Mouse (Mus musculus): Measurements from ENCODE around the gene Tenm4. TPM values are rescaled to one million over a fixed set of nuclear protein-coding genes. Genes with fewer than 3 reads are reported as not detected.

Gene Tenm4
- polyA plus RNA-seq, 1 experiment from 2014 or later: 49.7 TPM

- Histone ChIP-seq H3K27me3 (replicated peaks) (no peaks in the 10 kb centered on the region), H3K36me3 (no peaks in the 10 kb centered on the region), H3K27ac (replicated peaks) (no peak overlapping the region), H3K4me2 (no peak overlapping the region), H3K4me1 (peaks cover 8% of the 10 kb centered on the region; the same call in 1 of the 2 replicates), H3K4me3 (replicated peaks) (no peak overlapping the region), H3K9me3 (replicated peaks) (no peaks in the 10 kb centered on the region), H3K9ac (replicated peaks) (no peak overlapping the region)
- no peak for ATAC-seq (ENCODE audit: low FRiP score)
- WGBS: 50% methylated on average over 2 of the region's 2 CpGs
Measured at GRCm38 (mm10) chr7:96303963-96304362, 132.9 kb downstream of the Tenm4 start.

GRCm38 (mm10) chr7:96305382-96305935, 134.4 kb downstream of the Tenm4 start:
- no peak overlapping the region for H3K9ac ChIP-seq (replicated peaks)
- no peaks in the 10 kb centered on the region for H3K36me3 ChIP-seq
- no peak overlapping the region for H3K4me3 ChIP-seq (replicated peaks)
- WGBS: 43% methylated on average over 5 of the region's 5 CpGs
- H3K4me1 ChIP-seq: peaks cover 8% of the 10 kb centered on the region; the same call in 1 of the 2 replicates
- no peak for ATAC-seq (ENCODE audit: low FRiP score)
- no peaks in the 10 kb centered on the region for H3K9me3 ChIP-seq (replicated peaks)
- no peak overlapping the region for H3K27ac ChIP-seq (replicated peaks)
- H3K4me2 ChIP-seq: no peak overlapping the region
- no peaks in the 10 kb centered on the region for H3K27me3 ChIP-seq (replicated peaks)

DNA sequence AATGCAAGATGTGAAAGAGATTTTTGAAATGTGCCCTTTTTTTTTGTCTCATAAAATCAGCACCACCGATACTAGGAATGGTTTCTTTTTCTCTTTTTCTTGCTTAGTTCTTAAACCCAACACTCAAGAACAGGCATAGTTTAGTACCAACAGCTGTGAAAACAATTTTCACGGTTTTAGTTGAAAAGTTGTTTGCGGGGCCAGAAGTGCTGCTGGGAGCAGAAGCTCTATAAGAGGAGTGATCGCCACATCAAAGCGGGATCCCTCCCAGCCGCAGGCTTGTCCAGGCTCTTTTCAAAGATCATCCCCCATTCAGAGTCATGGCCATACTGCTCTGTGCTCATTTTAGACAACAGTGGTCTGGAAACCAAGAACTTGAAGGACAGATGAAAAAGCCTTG, 137.1 kb downstream of the Tenm4 start:
- no peak for ATAC-seq (ENCODE audit: low FRiP score)
- Histone ChIP-seq H3K4me1 (peaks cover 6% of the 10 kb centered on the region; the same call in 1 of the 2 replicates), H3K27me3 (replicated peaks) (no peaks in the 10 kb centered on the region), H3K9ac (replicated peaks) (no peak overlapping the region), H3K4me2 (no peak overlapping the region), H3K9me3 (replicated peaks) (no peaks in the 10 kb centered on the region), H3K4me3 (replicated peaks) (no peak overlapping the region), H3K36me3 (no peaks in the 10 kb centered on the region), H3K27ac (replicated peaks) (no peak overlapping the region)
- 72% methylated on average over 6 of the region's 6 CpGs for WGBS

GRCm38 (mm10) chr7:96329343-96329742, 158.3 kb downstream of the Tenm4 start:
- ATAC-seq (ENCODE audit: low FRiP score): no peak
- 89% methylated on average over 4 of the region's 4 CpGs for WGBS

GRCm38 (mm10) chr7:96331186-96331585, 160.1 kb downstream of the Tenm4 start:
- Histone ChIP-seq H3K4me1 (no peaks in the 10 kb centered on the region), H3K36me3 (no peaks in the 10 kb centered on the region), H3K9ac (replicated peaks) (no peak overlapping the region), H3K4me3 (replicated peaks) (no peak overlapping the region), H3K9me3 (replicated peaks) (no peaks in the 10 kb centered on the region), H3K27me3 (replicated peaks) (no peaks in the 10 kb centered on the region), H3K4me2 (no peak overlapping the region), H3K27ac (replicated peaks) (no peak overlapping the region)
- ATAC-seq (ENCODE audit: low FRiP score): no peak
- WGBS: 20% methylated on average over 1 of the region's 1 CpGs

More at GRCm38 (mm10) chr7:96329343-96329742, 158.3 kb downstream of the Tenm4 start:
- H3K4me3 ChIP-seq (replicated peaks): no peak overlapping the region
- no peak overlapping the region for H3K27ac ChIP-seq (replicated peaks)
- H3K9me3 ChIP-seq (replicated peaks): 0 out of 2 replicates have a peak, but pooled peaks cover 3% of the 10 kb centered on the region
- no peak overlapping the region for H3K4me2 ChIP-seq
- H3K9ac ChIP-seq (replicated peaks): no peak overlapping the region
- peaks cover 7% of the 10 kb centered on the region for H3K36me3 ChIP-seq
- H3K27me3 ChIP-seq (replicated peaks): no peaks in the 10 kb centered on the region
- H3K4me1 ChIP-seq: no peaks in the 10 kb centered on the region

- 44% methylated on average over 2 of the region's 2 CpGs for WGBS
- Histone ChIP-seq H3K36me3 (no peaks in the 10 kb centered on the region), H3K27ac (replicated peaks) (no peak overlapping the region)
Measured at GRCm38 (mm10) chr7:96334361-96334760, 163.3 kb downstream of the Tenm4 start.

GRCm38 (mm10) chr7:96336376-96336775, 165.3 kb downstream of the Tenm4 start:
- H3K4me1 ChIP-seq: peaks cover 13% of the 10 kb centered on the region
- H3K36me3 ChIP-seq: no peaks in the 10 kb centered on the region
- no peak overlapping the region for H3K4me3 ChIP-seq (replicated peaks)
- H3K27ac ChIP-seq (replicated peaks): no peak overlapping the region
- no peak overlapping the region for H3K9ac ChIP-seq (replicated peaks)
- no peak overlapping the region for H3K4me2 ChIP-seq
- no peaks in the 10 kb centered on the region for H3K27me3 ChIP-seq (replicated peaks)
- no peak for ATAC-seq (ENCODE audit: low FRiP score)
- H3K9me3 ChIP-seq (replicated peaks): no peaks in the 10 kb centered on the region

More at GRCm38 (mm10) chr7:96334361-96334760, 163.3 kb downstream of the Tenm4 start:
- Histone ChIP-seq H3K4me1 (peaks cover 5% of the 10 kb centered on the region), H3K9me3 (replicated peaks) (no peaks in the 10 kb centered on the region), H3K4me2 (no peak overlapping the region), H3K9ac (replicated peaks) (no peak overlapping the region), H3K4me3 (replicated peaks) (no peak overlapping the region), H3K27me3 (replicated peaks) (no peaks in the 10 kb centered on the region)
- ATAC-seq (ENCODE audit: low FRiP score): no peak

GRCm38 (mm10) chr7:96340826-96341225, 169.8 kb downstream of the Tenm4 start:
- Histone ChIP-seq H3K4me3 (replicated peaks) (no peak overlapping the region), H3K4me2 (no peak overlapping the region), H3K4me1 (peaks cover 13% of the 10 kb centered on the region), H3K27ac (replicated peaks) (no peak overlapping the region), H3K9ac (replicated peaks) (no peak overlapping the region), H3K36me3 (no peaks in the 10 kb centered on the region), H3K27me3 (replicated peaks) (no peaks in the 10 kb centered on the region), H3K9me3 (replicated peaks) (no peaks in the 10 kb centered on the region)
- no peak for ATAC-seq (ENCODE audit: low FRiP score)
- WGBS: 60% methylated on average over 5 of the region's 5 CpGs

GRCm38 (mm10) chr7:96341479-96341878, 170.4 kb downstream of the Tenm4 start:
- Histone ChIP-seq H3K4me3 (replicated peaks) (no peak overlapping the region), H3K27ac (replicated peaks) (no peak overlapping the region), H3K4me2 (no peak overlapping the region), H3K9me3 (replicated peaks) (no peaks in the 10 kb centered on the region), H3K4me1 (peaks cover 13% of the 10 kb centered on the region), H3K27me3 (replicated peaks) (no peaks in the 10 kb centered on the region), H3K9ac (replicated peaks) (no peak overlapping the region), H3K36me3 (no peaks in the 10 kb centered on the region)
- WGBS: 88% methylated on average over 2 of the region's 2 CpGs
- no peak for ATAC-seq (ENCODE audit: low FRiP score)

DNA sequence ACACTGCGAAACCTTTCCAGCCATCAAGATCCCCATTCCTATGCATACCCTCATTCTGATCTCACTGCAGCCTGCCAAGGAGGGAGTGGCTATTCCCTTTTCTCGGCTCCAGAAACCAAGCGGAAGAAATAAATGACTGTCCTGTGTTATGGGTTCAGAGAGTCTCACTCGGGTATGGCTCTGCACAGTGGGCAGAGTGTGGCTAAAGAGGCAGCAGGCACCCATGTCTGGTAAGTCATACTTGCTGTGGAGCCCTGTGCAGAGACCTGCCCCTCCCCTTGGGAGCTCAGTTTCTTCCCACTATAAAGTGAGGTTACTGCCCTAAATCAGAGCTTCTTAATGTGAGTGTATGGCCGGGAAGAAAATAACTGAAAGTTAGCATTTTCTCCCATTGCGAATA, 171.9 kb downstream of the Tenm4 start:
- H3K4me3 ChIP-seq (replicated peaks): no peak overlapping the region
- no peak overlapping the region for H3K4me2 ChIP-seq
- no peaks in the 10 kb centered on the region for H3K36me3 ChIP-seq
- ATAC-seq (ENCODE audit: low FRiP score): peak; percentile 53; the same call in 1 of the 2 replicates
- no peaks in the 10 kb centered on the region for H3K9me3 ChIP-seq (replicated peaks)
- H3K27ac ChIP-seq (replicated peaks): no peak overlapping the region
- peaks cover 13% of the 10 kb centered on the region; the same call in 1 of the 2 replicates for H3K4me1 ChIP-seq
- no peaks in the 10 kb centered on the region for H3K27me3 ChIP-seq (replicated peaks)
- WGBS: 64% methylated on average over 6 of the region's 6 CpGs
- H3K9ac ChIP-seq (replicated peaks): no peak overlapping the region

DNA sequence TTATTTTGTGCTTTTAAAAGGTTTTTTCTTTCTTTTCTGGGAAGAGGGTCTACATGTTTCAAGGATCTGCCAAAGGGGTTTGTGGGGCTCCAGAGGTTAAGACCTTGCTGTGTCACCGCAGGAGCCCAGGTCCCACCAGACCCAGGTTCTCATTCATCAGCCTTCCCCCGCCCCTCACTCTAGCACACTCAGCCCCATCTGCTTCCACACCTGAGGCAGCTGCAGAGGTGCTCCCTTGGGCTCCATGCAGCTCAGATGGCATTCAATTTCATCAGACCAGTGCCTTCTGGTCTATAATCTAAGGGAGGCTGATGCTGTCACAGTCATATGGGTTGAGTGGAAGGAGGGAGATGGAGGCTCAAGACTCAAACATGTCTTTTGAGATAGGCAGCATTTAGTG, 172.6 kb downstream of the Tenm4 start:
- 69% methylated on average over 2 of the region's 2 CpGs for WGBS

DNA sequence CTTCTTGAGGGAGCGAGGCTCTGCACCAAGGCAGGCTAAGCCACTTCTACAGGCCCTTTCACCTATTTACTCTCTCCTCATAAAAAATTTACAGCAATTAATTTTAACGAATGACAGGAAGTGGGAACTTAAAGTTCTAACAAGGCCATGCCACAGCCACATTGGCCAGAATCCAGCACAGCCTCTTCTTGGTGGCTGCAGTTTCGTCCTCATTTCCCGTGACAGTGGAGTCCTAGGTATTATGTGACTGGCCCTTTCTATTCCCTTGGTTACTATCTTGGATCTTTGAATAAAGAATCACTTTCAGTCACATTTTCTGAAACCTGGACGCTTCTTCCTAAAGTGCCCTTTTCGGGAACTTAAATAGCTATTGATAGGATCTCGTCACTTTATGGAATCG, 181.6 kb downstream of the Tenm4 start:
- H3K4me1 ChIP-seq: peaks cover 7% of the 10 kb centered on the region; the same call in 1 of the 2 replicates
- H3K9me3 ChIP-seq (replicated peaks): no peaks in the 10 kb centered on the region
- no peaks in the 10 kb centered on the region for H3K27me3 ChIP-seq (replicated peaks)
- no peak overlapping the region for H3K4me2 ChIP-seq
- no peak overlapping the region for H3K9ac ChIP-seq (replicated peaks)
- H3K4me3 ChIP-seq (replicated peaks): no peak overlapping the region
- no peak for ATAC-seq (ENCODE audit: low FRiP score)
- no peak overlapping the region for H3K27ac ChIP-seq (replicated peaks)
- WGBS: 73% methylated on average over 8 of the region's 8 CpGs
- H3K36me3 ChIP-seq: no peaks in the 10 kb centered on the region

More for the DNA sequence above, 172.6 kb downstream of the Tenm4 start:
- Histone ChIP-seq H3K4me1 (peaks cover 12% of the 10 kb centered on the region; the same call in 1 of the 2 replicates), H3K27ac (replicated peaks) (no peak overlapping the region), H3K36me3 (no peaks in the 10 kb centered on the region), H3K27me3 (replicated peaks) (no peaks in the 10 kb centered on the region), H3K4me2 (no peak overlapping the region), H3K4me3 (replicated peaks) (no peak overlapping the region), H3K9me3 (replicated peaks) (no peaks in the 10 kb centered on the region), H3K9ac (replicated peaks) (no peak overlapping the region)
- no peak for ATAC-seq (ENCODE audit: low FRiP score)

Measured in neural tube, embryonic 15.5 days (tissue).